Mouse (Mus musculus) E14TG2a.4 (cell line): ENCODE measurements around the gene Sgk2.

Experiments used
- CTCF ChIP-seq: conservative IDR thresholded peaks from 2 replicates; pipeline ENCODE4 v1.5.1; 2014; ENCODE audit warnings: low read length
- NANOG ChIP-seq: IDR thresholded peaks from 2 replicates; pipeline ENCODE4 v1.6.1; 2014; ENCODE audit warnings: borderline replicate concordance, low read length, mixed read lengths
- POU5F1 ChIP-seq: IDR thresholded peaks from 2 replicates; pipeline ENCODE4 v1.6.1; 2014; ENCODE audit warnings: low read length, borderline replicate concordance

- TF ChIP-seq CTCF, result no peak
- no peak for TF ChIP-seq POU5F1
- TF ChIP-seq NANOG, result no peak
Observed at GRCm38 (mm10) chr2:162988235-162988634, 1.1 kb downstream of the Sgk2 start.
